Mouse (Mus musculus) thymus, adult 2 months (tissue): ENCODE data around the gene Olfr1023. TPM values are rescaled to one million over a fixed set of nuclear protein-coding genes. Genes with fewer than 3 reads are reported as not detected.

Source experiments
- DNase-seq: peaks from one replicate; pipeline ENCODE4 v3.0.0; 2021
- H3K27ac ChIP-seq: fragments of 200-500 bp; 2 replicates; pipeline ENCODE4 v1.5.1; 2012; ENCODE audit warnings: low read length, control low read depth; ENCODE audit not compliant: control insufficient read depth, insufficient read depth
- H3K27me3 ChIP-seq: fragments of 200-500 bp; 2 replicates; pipeline ENCODE4 v1.6.1; 2012; ENCODE audit warnings: mild to moderate bottlenecking, low read length, moderate library complexity, mixed read lengths; ENCODE audit not compliant: control insufficient read depth, insufficient read depth
- H3K36me3 ChIP-seq: fragments of 200-500 bp; 2 replicates; pipeline ENCODE4 v1.6.1; 2012; ENCODE audit warnings: mild to moderate bottlenecking, low read length, moderate library complexity; ENCODE audit not compliant: control insufficient read depth, insufficient read depth
- H3K4me1 ChIP-seq: fragments of 200-500 bp; replicated peaks from 2 replicates; pipeline ENCODE4 v1.6.1; 2012; ENCODE audit warnings: low read length; ENCODE audit not compliant: control insufficient read depth, insufficient read depth
- H3K4me3 ChIP-seq: fragments of 200-500 bp; 2 replicates; pipeline ENCODE4 v1.5.1; 2012; ENCODE audit warnings: mild to moderate bottlenecking, low read length, control low read depth, moderate library complexity; ENCODE audit not compliant: control insufficient read depth, insufficient read depth
- CTCF ChIP-seq: fragments of 200-500 bp; IDR thresholded peaks from 2 replicates; pipeline ENCODE4 v1.5.1; 2012; ENCODE audit warnings: mild to moderate bottlenecking, control low read depth, low read length, moderate library complexity, borderline replicate concordance; ENCODE audit not compliant: control insufficient read depth, poor library complexity, insufficient read depth; ENCODE audit errors: extremely low read depth
- POLR2A ChIP-seq: fragments of 200-500 bp; IDR thresholded peaks from 2 replicates; pipeline ENCODE4 v1.6.1; 2012; ENCODE audit warnings: mild to moderate bottlenecking, low read length, control low read depth, moderate library complexity; ENCODE audit not compliant: control insufficient read depth, poor library complexity, insufficient read depth; ENCODE audit errors: extremely low read depth
- WGBS: fragments of 180-500 bp; shearing (Covaris S2); methylation state at CpG from one replicate; pipeline ENCODE4 v1.1.7; 2018; 5-methylcytosine and 5-hydroxymethylcytosine counted together
- polyA plus RNA-seq: library from polyadenylated mRNA; depleted of rRNA; stranded (reverse); fragments of >200 nt; gene quantifications from 2 replicates; pipeline ENCODE4 v1.2.3, GENCODE M21; 2012; rRNA removed

The Olfr1023 gene
- polyA plus RNA-seq: not detected in 2 replicates

- TF ChIP-seq POLR2A (no peak), CTCF (no peak)
- DNase-seq: no peak
- Histone ChIP-seq H3K27me3 (no peaks in the 10 kb centered on the region), H3K36me3 (no peaks in the 10 kb centered on the region), H3K4me1 (no peaks in the 10 kb centered on the region), H3K4me3 (no peak within 1 kb of the TSS), H3K27ac (no peak within 1 kb of the TSS)
- WGBS: 70% methylated on average over 2 of the region's 2 CpGs
Observed at GRCm38 (mm10) chr2:85885340-85885739, at the start of gene Olfr1023. Gene Olfr1023, plus strand, starts transcription at chr2:85885640.

GRCm38 (mm10) chr2:85845383-85845782, 40.1 kb upstream of the Olfr1023 start, which contains the start of gene Olfr1019:
Gene Olfr1019, minus strand, starts transcription at chr2:85845483.
- H3K36me3 ChIP-seq: no peaks in the 10 kb centered on the region
- TF ChIP-seq CTCF: no peak
- no peak for TF ChIP-seq POLR2A
- no peaks in the 10 kb centered on the region for H3K27me3 ChIP-seq
- no peak within 1 kb of the TSS for H3K4me3 ChIP-seq
- DNase-seq: no peak
- H3K4me1 ChIP-seq: no peaks in the 10 kb centered on the region
- H3K27ac ChIP-seq: no peak within 1 kb of the TSS

GRCm38 (mm10) chr2:85846730-85847129, 38.7 kb upstream of the Olfr1023 start, which contains the start of gene Olfr1020:
Gene Olfr1020, plus strand, starts transcription at chr2:85847030.
- DNase-seq: no peak
- Histone ChIP-seq H3K27ac (no peak within 1 kb of the TSS), H3K36me3 (no peaks in the 10 kb centered on the region), H3K27me3 (no peaks in the 10 kb centered on the region), H3K4me3 (no peak within 1 kb of the TSS), H3K4me1 (no peaks in the 10 kb centered on the region)
- 87% methylated on average over 1 of the region's 1 CpGs for WGBS
- TF ChIP-seq CTCF (no peak), POLR2A (no peak)

GRCm38 (mm10) chr2:85868294-85868693, 17.1 kb upstream of the Olfr1023 start, which contains the start of gene Olfr1022:
Gene Olfr1022, plus strand, starts transcription at chr2:85868594.
- Histone ChIP-seq H3K4me1 (no peaks in the 10 kb centered on the region), H3K27ac (no peak within 1 kb of the TSS), H3K36me3 (no peaks in the 10 kb centered on the region), H3K4me3 (no peak within 1 kb of the TSS), H3K27me3 (no peaks in the 10 kb centered on the region)
- DNase-seq: no peak
- 68% methylated on average over 2 of the region's 2 CpGs for WGBS
- TF ChIP-seq CTCF (no peak), POLR2A (no peak)

- 89% methylated on average over 3 of the region's 3 CpGs for WGBS
- Histone ChIP-seq H3K36me3 (no peaks in the 10 kb centered on the region), H3K27me3 (no peaks in the 10 kb centered on the region), H3K4me1 (no peaks in the 10 kb centered on the region), H3K4me3 (no peak within 1 kb of the TSS), H3K27ac (no peak within 1 kb of the TSS)
- TF ChIP-seq POLR2A (no peak), CTCF (no peak)
- no peak for DNase-seq
Observed at GRCm38 (mm10) chr2:85904952-85905351, 19.5 kb downstream of the Olfr1023 start, which contains the start of gene Olfr1024. Gene Olfr1024, minus strand, starts transcription at chr2:85905052.

GRCm38 (mm10) chr2:85913197-85913596, 27.8 kb downstream of the Olfr1023 start:
- no peaks in the 10 kb centered on the region for H3K27me3 ChIP-seq
- no peak for TF ChIP-seq CTCF
- no peak for TF ChIP-seq POLR2A
- H3K4me3 ChIP-seq: no peak overlapping the region
- no peaks in the 10 kb centered on the region for H3K36me3 ChIP-seq
- DNase-seq: no peak
- no peaks in the 10 kb centered on the region for H3K4me1 ChIP-seq
- no peak overlapping the region for H3K27ac ChIP-seq

- Histone ChIP-seq H3K36me3 (no peaks in the 10 kb centered on the region), H3K4me3 (no peak within 1 kb of the TSS), H3K4me1 (no peaks in the 10 kb centered on the region), H3K27ac (no peak within 1 kb of the TSS), H3K27me3 (no peaks in the 10 kb centered on the region)
- no peak for DNase-seq
- TF ChIP-seq POLR2A (no peak), CTCF (no peak)
- WGBS: 65% methylated on average over 1 of the region's 1 CpGs
Observed at GRCm38 (mm10) chr2:85914893-85915292, 29.5 kb downstream of the Olfr1023 start, which contains the start of gene Olfr1025-ps1. Gene Olfr1025-ps1, plus strand, starts transcription at chr2:85915193.
